Mouse (Mus musculus): Measurements from ENCODE around the gene Olfr228. TPM values are rescaled to one million over a fixed set of nuclear protein-coding genes. Genes with fewer than 3 reads are reported as not detected.
"Not testable (repeated sequence)": the region's sequence is repeated elsewhere in the genome, so short reads cannot be mapped to it uniquely, and the experiment has no call there.

Olfr228 gene
- not detected for total RNA-seq (2021)
- long read RNA-seq, experiment 1 = 0 reads
- long read RNA-seq, experiment 2 = 0 reads

DNA sequence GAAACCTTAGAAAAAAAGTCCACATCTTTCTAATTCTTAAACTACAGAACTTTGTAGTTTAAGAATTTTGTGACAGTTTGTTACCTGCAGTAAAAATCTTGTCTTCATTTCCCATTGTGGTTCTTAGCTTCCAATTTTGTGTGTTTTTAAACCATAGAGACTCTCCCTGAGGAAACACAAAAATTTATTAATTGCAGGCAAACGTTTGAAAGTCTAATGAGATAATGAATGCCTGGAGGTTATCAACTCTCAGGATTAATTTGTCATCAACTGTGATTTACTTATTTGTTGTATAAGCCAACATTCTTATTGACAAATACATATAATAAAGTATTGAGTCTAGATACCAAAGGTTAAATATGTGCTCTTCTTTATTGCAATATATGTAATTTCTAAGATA is at the start of gene Olfr228:
Gene Olfr228, minus strand, starts transcription at position 101 of the 400 bp plus-strand sequence.
- no peak for DNase-seq (ENCODE audit: low spot score in 2 of 2)

DNA sequence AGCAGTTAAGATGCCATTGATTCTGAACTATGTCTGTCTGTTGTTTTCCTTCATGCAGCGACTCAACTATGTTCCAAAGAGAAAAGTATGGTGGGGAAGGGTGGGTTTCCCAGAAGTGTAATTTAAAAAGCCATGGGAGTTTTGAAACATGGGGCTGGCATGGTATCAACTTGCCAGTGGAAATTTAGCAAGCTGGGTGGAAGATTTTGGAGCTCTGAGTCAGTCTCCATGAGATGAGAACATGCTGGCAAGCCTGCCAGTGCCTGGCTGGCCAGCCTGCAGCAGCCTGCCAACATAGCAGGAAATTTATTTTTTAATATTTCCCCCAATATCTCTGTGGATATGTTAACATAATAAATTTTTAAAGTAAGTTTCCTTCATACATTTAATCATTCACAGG is 43.8 kb upstream of the Olfr228 start:
- no peak for DNase-seq (ENCODE audit: low spot score in 2 of 2)

DNA sequence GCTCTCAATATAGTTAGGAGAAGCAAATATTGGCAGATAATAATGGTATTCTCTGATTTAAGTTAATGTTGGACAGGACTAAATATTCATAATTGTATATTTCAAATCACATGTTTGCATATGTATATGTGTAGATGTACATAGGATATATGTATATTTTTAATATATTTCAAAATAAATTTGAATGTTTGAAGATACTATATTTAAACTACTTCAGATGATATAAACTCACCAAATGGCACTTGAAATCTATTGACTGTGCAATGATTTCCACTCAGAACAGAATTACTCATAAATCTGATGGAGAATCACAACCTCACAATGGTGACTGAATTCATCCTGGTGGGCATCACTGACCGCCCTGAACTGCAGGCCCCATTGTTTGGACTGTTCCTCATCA is 21.0 kb upstream of the Olfr228 start, which contains the start of gene Olfr1076:
Gene Olfr1076, plus strand, starts transcription at position 301 of the 400 bp plus-strand sequence.
- DNase-seq (ENCODE audit: low spot score in 2 of 2) = no peak

DNA sequence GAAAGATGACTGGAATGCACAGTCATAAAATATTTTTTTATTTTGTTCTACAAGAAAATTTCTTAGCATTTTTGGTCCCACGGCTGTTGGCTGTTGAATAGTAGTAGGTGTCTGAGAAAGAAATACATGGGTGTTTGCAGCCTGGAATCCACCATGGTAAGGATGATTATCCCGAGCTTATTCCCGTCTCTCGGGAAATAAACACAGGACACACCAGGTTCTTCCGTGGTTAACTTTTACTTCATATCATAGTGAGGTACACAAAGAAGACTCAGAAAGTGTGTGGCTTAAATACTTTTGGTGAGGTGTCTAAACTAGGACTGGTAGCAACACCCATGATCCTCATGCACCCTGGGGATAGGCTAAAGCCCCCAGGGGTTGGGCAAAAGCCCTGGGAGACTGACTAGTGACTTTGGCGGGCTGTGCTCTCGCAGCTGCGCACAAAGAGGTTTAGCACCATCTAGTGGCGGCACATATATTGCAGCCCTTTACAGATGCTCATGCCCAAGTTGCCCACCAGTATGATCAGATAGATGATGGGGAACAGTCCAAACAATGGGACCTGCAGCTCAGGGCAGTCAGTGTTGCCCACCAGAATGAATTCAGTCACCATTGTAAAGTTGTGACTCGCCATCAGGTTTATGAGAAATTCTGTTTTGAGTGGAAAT is 22.6 kb downstream of the Olfr228 start:
- DNase-seq (ENCODE audit: low spot score in 2 of 2) = peak; percentile 26 to 34

DNA sequence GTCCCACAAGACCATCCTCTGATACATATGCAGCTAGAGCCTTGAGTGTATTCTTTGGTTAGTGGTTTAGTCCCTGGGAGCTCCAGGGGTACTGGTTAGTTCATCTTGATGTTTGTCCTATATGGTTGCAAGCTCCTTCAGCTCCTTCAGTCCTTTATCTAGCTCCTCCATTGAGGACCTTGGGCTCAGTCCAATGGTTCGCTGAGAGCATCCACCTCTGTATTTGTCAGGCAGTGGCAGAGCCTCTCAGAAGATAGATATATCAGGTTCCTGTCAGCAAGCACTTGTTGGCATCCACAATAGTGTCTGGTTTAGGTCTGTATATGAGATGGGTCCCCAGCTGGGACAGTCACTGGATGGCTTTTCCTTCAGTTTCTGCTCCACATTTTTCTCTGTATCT is 26.8 kb downstream of the Olfr228 start:
- DNase-seq (ENCODE audit: low spot score in 2 of 2) = no peak

DNA sequence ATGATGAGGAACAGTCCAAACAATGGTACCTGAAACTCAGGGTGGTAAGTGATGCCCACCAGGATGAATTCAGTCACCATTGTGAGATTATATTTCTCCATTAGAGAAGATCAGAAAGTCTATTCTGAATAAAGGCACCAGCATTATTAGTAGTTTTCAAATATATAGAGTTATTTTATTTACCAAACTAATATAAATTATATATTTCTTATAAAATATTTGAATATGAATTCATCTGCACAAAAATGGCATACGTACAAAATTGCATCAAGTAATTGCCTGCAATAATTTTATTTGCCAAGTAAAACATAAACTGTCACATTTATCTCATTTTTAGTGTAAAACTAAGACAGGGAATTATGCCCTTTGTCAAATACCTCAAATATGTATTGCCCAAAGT is 31.0 kb downstream of the Olfr228 start, which contains the start of gene Olfr1066:
Gene Olfr1066, minus strand, starts transcription at position 101 of the 400 bp plus-strand sequence.
- no peak for DNase-seq (ENCODE audit: low spot score in 2 of 2)

DNA sequence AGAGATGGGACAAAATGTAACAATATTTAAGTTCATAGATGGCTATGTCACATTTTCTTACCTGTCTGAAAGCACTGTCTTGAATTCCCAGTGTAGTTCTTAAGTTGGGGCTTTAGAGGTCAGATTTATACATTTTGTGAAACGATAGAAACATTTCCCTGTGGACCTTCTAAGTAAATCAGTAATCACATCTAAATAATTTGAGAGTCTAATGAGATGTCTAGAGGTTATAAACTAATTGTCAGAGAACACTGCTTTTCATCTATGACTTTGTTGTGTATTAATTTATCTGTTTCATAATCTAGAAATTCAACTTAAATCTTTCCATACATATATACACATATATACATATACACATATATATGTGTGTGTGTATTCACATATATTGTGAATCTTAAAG is 36.7 kb downstream of the Olfr228 start, which contains the start of gene Olfr1065:
Gene Olfr1065, minus strand, starts transcription at position 101 of the 400 bp plus-strand sequence.
- DNase-seq (ENCODE audit: low spot score in 2 of 2) = not testable (repeated sequence)

DNA sequence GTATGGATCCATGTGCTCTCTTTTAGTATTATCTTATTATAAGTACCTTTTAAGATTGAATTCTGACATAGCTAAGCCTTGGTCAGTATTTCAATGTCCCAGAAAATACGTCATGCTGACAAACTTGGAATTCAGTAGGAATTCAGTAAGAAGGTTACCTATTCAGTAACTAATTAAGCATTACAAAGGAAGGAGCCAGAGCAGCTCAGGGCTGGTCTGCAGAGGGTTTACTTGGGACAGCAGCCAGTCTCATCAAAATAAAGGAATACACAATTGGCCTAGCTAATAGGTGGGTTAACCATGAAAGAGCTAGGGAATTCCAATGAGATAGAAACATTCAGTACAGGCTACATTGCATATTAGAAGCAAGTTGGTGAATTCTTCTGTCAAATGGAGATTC is 45.1 kb downstream of the Olfr228 start:
- not testable (repeated sequence) for DNase-seq (ENCODE audit: low spot score in 2 of 2)

Other genes with a start within 250 kb of the Olfr228 start
- not detected for gene Olfr1048, start 247.1 kb downstream of the Olfr228 start, total RNA-seq (2021)
- gene Olfr1049, start 229.1 kb downstream of the Olfr228 start, total RNA-seq (2021) = not detected
- not detected for gene Olfr1051, start 208.3 kb downstream of the Olfr228 start, total RNA-seq (2021)
- gene Olfr1052, start 194.9 kb downstream of the Olfr228 start, total RNA-seq (2021) = not detected
- not detected for gene Olfr1053, start 172.1 kb downstream of the Olfr228 start, total RNA-seq (2021)
- not detected for gene Olfr1054, start 152.0 kb downstream of the Olfr228 start, total RNA-seq (2021)
- not detected for gene Olfr1055, start 137.1 kb downstream of the Olfr228 start, total RNA-seq (2021)
- gene Olfr1056, start 124.9 kb downstream of the Olfr228 start, total RNA-seq (2021) = not detected
- not detected for gene Olfr1057, start 109.0 kb downstream of the Olfr228 start, total RNA-seq (2021)
- gene Olfr1058, start 98.8 kb downstream of the Olfr228 start, total RNA-seq (2021) = not detected
- gene Olfr1061, start 73.3 kb downstream of the Olfr228 start, total RNA-seq (2021) = not detected
- gene Olfr1062, start 60.6 kb downstream of the Olfr228 start, total RNA-seq (2021) = not detected
- gene Olfr1065, start 36.8 kb downstream of the Olfr228 start, total RNA-seq (2021) = not detected
- gene Olfr1066, start 31.1 kb downstream of the Olfr228 start, total RNA-seq (2021) = not detected
- gene Olfr1076, start 21.1 kb upstream of the Olfr228 start, total RNA-seq (2021) = not detected
- gene Olfr1079, start 55.1 kb upstream of the Olfr228 start, total RNA-seq (2021) = not detected
- gene Olfr1080, start 70.8 kb upstream of the Olfr228 start, total RNA-seq (2021) = not detected
- not detected for gene Olfr1082, start 111.6 kb upstream of the Olfr228 start, total RNA-seq (2021)
- not detected for gene Olfr1084, start 152.3 kb upstream of the Olfr228 start, total RNA-seq (2021)
- gene Olfr1085, start 174.6 kb upstream of the Olfr228 start, total RNA-seq (2021) = not detected
- not detected for gene Olfr1086, start 192.7 kb upstream of the Olfr228 start, total RNA-seq (2021)
- not detected for gene Olfr1087, start 211.0 kb upstream of the Olfr228 start, total RNA-seq (2021)
- not detected for gene Olfr1089, start 246.3 kb upstream of the Olfr228 start, total RNA-seq (2021)